Mouse (Mus musculus) adrenal gland, postnatal 10 days (tissue): ENCODE measurements at regions not wholly inside any gene's neighbourhood (a gene's known extent, or its start where the extent isn't known, plus 50 kb on each side); places are given as distances from the start of the nearest gene placed in this dataset.

Experiments used
- DNase-seq: peaks from one replicate; pipeline ENCODE4 v3.0.0; 2021; ENCODE audit warnings: mixed read lengths

DNA sequence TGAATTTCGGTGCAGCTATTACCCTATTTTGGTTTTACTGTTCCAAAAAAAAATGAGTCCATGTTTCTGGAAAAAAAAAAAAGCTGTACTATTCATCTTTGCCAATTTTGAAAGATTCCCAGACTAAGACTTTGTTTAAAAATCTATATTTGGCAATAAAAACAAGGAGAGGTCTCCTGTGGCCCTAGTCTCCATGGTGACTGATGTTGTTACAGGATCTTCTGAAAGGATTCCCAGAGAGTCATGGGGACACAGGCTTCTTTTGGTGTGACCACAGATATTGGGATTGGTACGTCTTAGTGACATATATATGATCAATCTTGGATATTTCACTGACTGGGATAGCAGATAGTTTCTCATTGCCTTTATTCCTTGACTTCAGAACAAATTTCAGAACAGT is 266.7 kb downstream of the Drd1 start:
- DNase-seq = peak; percentile 7

DNA sequence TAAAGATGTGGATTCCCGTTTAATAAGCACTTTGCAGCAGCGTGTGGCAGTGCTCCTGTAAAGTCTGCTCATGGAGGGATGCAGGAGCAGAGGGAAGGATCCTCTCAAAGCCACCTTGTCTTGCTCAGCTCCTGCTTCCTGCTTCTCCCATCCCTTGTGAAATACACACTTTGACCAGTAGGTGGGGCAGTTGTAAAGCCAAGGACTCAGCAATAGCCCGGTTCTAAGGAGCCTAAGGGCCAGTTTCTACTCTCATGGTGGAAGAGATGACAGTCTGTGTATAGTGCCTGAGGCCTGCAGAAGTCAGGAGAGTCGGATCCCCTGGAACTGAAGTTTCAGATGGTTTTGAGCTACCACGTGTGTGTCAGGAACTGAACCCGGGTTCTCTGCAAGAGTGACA is 272.0 kb downstream of the Drd1 start:
- DNase-seq = peak; percentile 84

GRCm38 (mm10) chr13:53779150-53779549 is 276.4 kb downstream of the Drd1 start:
- DNase-seq = peak; percentile 40

GRCm38 (mm10) chr13:53776421-53776820 is 279.1 kb downstream of the Drd1 start:
- peak; percentile 10 for DNase-seq

- peak; percentile 38 for DNase-seq
These were observed 279.8 kb downstream of the Drd1 start for GRCm38 (mm10) chr13:53775687-53776086.

DNA sequence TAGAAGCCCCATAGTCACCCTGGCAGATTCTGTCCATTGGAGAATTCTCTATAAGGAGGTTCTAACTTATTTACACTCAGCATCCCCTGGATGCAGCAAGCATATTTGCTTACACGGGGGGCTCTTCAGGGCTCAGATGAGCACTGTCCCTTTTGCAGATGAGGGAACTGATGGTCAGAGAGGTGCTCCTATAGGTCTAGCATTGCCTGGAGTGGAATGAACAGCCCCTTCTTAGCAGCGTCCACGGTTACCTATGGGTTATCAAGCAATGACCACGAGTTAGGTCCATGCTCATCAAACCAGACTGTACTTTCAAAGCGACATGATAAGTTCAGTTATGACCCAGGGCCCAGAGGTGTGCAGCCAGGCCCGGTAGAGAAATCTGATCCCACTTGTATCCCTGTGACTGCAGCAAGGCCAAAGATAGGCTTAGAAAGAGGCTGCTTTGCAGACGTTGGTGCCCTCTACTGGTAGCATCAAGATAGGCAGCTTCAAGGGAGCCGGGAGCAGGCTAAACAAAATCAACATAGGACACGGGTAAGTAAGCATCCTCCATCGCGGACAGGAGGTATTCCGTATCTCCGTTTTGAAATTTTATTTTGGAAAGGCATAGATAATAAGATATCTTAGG is 290.8 kb downstream of the Drd1 start:
- peak; percentile 73 for DNase-seq

- DNase-seq = no peak
These were observed 284.8 kb upstream of the Msx2 start for GRCm38 (mm10) chr13:53757576-53758237.

DNA sequence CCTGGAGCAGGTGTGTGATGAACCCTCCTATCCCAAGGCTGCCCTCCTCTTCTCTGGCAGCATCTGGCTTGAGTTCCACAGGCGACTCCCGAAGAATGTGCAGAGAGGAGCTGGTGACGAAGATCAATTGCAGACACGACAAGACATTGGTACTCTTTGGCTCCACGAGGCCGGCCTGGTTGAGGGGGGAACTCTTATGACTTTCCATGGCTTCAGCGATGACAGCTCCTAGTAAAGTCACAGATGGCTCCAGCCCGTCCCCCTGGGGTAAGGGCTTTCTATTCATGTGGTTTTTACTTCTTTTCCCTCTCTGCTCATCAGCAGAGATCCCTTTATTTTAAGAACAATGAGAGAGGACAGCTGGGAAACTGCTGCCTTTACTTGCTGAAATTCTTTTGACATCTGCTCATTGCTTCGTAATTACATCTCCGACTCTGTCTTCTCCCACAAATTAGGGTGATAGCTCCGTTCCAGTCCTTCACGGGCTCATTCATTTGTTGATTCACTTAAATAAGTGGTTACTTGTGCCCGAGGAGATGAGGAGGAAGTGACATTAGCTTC is 284.2 kb upstream of the Msx2 start:
- DNase-seq = no peak

DNA sequence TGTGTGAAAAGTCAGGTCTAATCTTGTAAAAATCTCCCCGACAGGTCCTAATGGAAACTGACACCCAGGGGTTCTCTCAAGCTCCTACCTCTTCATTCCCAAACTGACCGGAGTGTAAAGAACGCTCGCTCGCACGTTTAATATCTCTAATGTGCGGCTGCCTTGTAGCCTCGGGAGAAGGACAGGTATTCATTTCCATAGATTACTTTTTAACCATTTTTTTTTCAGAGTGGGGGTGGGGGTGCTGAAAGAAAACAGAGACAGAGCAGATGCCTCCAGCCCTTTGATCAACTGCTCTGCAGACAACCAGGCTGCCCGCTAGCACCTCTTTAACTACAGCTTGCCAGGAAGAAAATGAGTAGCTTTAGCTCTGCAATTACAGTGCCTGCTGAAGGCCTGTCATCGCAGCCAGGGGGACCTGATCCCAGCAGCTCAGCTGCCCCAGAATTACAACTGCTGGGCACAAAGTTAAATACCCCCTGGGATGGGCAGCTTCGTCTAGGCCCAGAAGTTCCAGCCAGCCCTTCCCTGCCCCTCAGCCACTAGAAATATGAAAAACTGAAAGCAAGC is 282.3 kb upstream of the Msx2 start:
- DNase-seq = no peak

DNA sequence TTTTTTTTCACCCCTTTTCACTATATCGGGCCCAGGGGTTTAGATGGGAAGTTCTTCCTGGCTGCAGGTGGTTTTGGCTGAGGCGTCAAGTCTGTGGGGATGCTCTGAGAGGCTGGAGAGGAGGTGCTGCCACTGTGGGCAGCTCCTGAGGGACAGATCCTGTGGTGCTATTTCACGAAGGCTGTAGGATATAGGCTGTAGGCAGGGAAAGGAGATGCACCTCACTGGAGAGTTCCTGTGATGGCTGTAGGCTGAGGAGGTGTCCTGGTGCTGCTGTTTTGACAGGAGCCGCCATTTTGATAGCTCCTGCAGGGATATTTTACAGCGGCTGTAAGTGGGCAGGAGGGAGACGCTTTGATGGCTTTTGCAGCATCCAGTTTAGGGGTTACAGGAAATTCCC is 280.2 kb upstream of the Msx2 start:
- DNase-seq = no peak

DNA sequence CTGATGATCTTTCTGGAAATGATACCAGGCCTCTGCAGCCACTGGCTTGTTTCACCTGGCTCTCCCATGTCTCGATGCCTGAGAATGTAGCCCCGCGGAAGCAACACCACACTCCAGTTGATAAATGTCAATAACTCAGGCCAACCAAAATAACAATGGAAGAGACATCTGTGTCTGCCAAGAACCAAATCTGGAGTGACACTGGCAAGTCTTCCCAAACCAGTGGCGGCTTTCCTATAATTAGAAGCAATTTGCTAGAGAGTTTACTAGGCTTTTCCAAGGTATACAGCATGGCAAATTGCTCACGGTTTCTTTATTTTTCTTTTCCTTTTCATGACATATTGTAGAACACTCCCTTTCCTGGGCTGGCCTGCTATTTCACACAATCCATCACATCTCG is 268.1 kb upstream of the Msx2 start:
- no peak for DNase-seq

DNA sequence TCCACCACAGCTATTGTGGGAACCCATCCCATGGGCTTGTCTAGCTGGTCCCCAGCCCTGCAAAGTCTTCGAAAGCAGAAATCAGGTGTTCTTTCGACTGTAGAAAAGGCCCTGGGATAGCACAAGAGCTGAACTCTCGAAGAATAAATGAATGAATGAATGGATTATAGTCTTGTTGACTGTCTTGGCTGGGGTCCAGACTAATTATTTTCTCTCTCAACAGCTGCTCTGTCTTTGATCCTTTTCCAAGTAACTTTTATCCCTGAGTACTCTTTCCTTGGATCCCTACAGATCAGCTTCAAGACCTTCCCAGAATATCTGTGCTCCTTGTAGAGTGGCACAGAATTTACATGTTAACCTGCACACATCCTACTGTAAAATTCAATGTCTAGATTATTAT is 266.3 kb upstream of the Msx2 start:
- DNase-seq = no peak

GRCm38 (mm10) chr13:53734944-53735343 is 262.1 kb upstream of the Msx2 start:
- peak; percentile 25 for DNase-seq

DNA sequence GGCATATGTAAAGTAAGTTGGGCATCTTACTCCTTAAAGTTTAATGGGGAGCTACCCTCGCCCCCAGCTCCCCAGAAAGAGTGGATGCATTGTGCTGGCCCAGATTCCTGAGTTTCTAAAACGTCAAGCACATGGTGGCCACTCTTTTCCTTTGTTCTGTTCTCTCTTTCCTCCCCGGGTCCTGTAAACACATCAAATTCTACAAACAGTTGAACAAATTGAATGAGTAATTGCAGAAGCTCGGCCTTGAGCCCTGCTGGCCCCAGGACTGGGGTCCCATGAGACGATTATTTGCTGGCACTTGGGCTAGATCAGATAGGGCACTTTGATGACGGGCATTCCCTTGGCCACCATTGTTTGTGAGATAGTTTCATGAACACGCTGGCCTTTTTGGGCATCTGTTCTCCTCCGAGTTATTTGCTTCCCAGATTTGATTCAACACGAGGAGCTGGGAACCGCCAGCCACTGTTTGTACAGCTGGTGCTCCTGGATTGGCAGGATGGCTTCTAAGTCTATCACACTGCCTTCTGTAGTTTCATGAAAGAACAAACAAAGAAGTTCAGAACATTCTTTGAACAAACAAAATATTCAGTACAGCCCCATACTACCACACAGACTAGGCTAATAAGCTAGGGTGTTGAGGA is 257.5 kb upstream of the Msx2 start:
- DNase-seq = no peak

DNA sequence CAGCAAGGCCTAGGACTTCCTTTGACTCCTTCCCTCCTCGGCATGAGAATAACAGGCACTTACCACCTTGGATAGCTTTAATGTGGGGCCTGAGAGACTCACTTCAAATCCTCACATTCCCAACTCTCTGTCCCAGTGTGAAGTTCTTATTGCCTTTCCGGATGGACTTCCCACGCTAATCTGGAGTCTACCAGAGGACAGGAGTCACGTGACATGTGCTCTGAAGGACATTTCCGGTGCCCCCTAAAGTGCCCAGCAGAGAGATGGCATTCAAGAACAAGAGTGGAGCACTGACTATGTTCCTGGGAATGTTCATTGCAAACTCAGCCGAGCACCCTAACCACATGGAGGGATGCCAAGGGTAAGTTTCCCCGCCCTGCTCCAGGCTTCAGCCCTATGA is 257.0 kb upstream of the Msx2 start:
- no peak for DNase-seq

DNA sequence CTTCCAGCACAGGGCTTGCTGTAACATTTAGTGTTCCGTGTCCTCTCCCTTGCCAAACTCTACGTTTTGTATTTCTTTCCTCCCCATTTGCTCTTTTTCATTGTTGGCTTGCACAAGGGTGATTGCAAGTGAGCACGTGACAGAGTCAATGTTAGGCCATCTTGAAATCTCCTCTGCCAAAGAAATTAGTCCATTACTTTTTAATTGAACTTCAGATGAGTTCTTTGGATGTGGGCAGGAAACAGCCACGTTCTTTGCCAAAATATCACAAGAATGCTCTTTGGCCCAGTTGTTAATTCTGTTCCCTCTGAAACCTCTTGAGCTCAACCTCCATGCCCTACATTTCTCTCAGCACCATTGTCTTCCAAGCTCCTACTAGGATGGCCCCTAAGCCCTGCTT is 253.2 kb upstream of the Msx2 start:
- no peak for DNase-seq

GRCm38 (mm10) chr13:53722881-53723280 is 250.0 kb upstream of the Msx2 start:
- DNase-seq = no peak

DNA sequence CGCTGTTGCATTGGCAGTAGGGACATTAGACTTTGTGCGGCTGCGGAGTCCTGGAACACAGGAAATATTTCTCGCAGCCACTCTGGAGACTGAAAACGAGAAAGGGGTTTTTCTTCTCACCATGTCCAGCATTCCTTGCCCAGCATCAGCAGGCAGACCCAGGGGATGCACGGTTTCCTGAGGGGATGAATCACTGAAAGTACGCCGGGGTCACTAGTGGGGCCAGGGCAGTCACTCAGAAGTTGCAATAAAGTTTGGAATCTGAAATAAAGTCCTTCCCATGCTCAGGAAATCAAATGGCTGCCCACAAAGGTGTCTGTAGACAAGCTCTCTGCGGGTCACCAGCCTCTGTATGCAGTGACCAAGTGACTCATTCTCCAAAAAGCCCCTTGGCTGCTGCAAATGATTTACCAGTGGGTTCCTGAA is 248.2 kb upstream of the Msx2 start:
- no peak for DNase-seq

DNA sequence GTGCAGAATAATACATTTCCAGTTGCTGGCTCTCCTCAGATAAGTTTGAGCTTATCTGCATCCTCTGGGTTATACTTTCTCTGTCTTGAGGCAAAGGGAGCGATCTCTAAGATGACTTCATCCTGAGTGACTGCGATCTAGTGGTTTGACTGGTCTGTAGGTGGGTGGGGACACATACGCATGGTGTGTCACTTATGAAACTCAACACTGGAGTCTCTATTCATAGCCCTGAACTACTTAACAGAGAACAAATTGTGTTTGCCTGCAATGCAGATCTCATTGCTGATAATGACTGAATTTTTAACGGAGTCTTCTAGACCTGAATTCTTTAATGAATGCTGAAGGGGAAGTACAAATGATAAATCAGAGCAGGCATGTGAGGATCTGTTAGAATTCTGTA is 244.7 kb upstream of the Msx2 start:
- DNase-seq = no peak

- DNase-seq = peak; percentile 29
These were observed 244.2 kb upstream of the Msx2 start for GRCm38 (mm10) chr13:53717086-53717485.

DNA sequence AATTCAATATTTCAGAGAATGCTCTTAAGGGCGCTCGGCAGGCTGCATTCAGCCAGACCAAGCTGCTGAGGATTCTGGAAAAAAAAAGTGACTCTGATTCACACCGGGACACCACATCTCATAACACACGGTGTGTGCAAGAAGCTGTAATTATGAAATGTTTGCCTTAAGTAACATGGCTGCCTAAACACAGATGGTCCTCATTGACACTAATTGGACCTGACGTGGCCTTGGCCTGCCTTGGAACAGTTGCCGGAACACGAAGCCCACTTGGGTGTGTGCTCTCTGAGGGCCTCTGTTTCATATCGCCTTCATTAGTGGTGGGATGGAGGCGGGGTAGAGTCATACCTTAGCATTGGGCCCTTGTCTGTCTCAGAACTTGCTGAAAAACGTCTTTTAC is 236.2 kb upstream of the Msx2 start:
- no peak for DNase-seq

GRCm38 (mm10) chr13:53707548-53707947 is 234.7 kb upstream of the Msx2 start:
- DNase-seq = no peak

GRCm38 (mm10) chr13:53704104-53704503 is 231.2 kb upstream of the Msx2 start:
- no peak for DNase-seq
